Mouse (Mus musculus): ENCODE results near the gene Cyp2d26. TPM values are rescaled to one million over a fixed set of nuclear protein-coding genes. Genes with fewer than 3 reads are reported as not detected.
"Not testable (repeated sequence)": the region's sequence is repeated elsewhere in the genome, so short reads cannot be mapped to it uniquely, and the experiment has no call there.

Cyp2d26 gene
- polyA plus RNA-seq, 1 experiment: 780 TPM

GRCm38 (mm10) chr15:82795936-82796440 is 1.9 kb upstream of the Cyp2d26 start:
- DNase-seq: no peak
- Histone ChIP-seq H3K36me3 (ENCODE audit: control insufficient read depth, insufficient read depth, low read length) (no peaks in the 10 kb centered on the region), H3K4me1 (ENCODE audit: control insufficient read depth, insufficient read depth, low read length) (peaks cover 2% of the 10 kb centered on the region; the same call in 1 of the 2 replicates), H3K27me3 (replicated peaks; ENCODE audit: control insufficient read depth, insufficient read depth, low read length) (no peaks in the 10 kb centered on the region), H3K27ac (ENCODE audit: insufficient read depth, low read depth, low read length) (no peak overlapping the region), H3K4me3 (ENCODE audit: insufficient read depth, low read depth, low read length) (no peak overlapping the region)
- WGBS: 55% methylated on average over 3 of the region's 3 CpGs
- TF ChIP-seq CTCF (conservative IDR thresholded peaks at IDR 0.05; ENCODE audit: insufficient read depth, insufficient read length, low read depth, low read length) (no peak), POLR2A (IDR thresholded peaks at IDR 0.05; ENCODE audit: low read depth, low read length) (no peak)

- no peak for DNase-seq
- H3K27ac ChIP-seq (ENCODE audit: insufficient read depth, low read depth, low read length): peak overlapping the region; percentile 90
- no peaks in the 10 kb centered on the region for H3K36me3 ChIP-seq (ENCODE audit: control insufficient read depth, insufficient read depth, low read length)
- no peak for TF ChIP-seq POLR2A (IDR thresholded peaks at IDR 0.05; ENCODE audit: low read depth, low read length)
- H3K4me1 ChIP-seq (ENCODE audit: control insufficient read depth, insufficient read depth, low read length): peaks cover 2% of the 10 kb centered on the region; the same call in 1 of the 2 replicates
- H3K27me3 ChIP-seq (replicated peaks; ENCODE audit: control insufficient read depth, insufficient read depth, low read length): no peaks in the 10 kb centered on the region
- H3K4me3 ChIP-seq (ENCODE audit: insufficient read depth, low read depth, low read length): peak overlapping the region; percentile 48
- 61% methylated on average over 6 of the region's 6 CpGs for WGBS
Measured at GRCm38 (mm10) chr15:82793868-82794267, 226 bp downstream of the Cyp2d26 start.

GRCm38 (mm10) chr15:82793454-82793853 is 640 bp downstream of the Cyp2d26 start:
- H3K4me1 ChIP-seq (ENCODE audit: control insufficient read depth, insufficient read depth, low read length): peaks cover 2% of the 10 kb centered on the region; the same call in 1 of the 2 replicates
- no peaks in the 10 kb centered on the region for H3K36me3 ChIP-seq (ENCODE audit: control insufficient read depth, insufficient read depth, low read length)
- DNase-seq: no peak
- TF ChIP-seq CTCF (conservative IDR thresholded peaks at IDR 0.05; ENCODE audit: insufficient read depth, insufficient read length, low read depth, low read length) (no peak), POLR2A (IDR thresholded peaks at IDR 0.05; ENCODE audit: low read depth, low read length) (no peak)
- peak overlapping the region; percentile 90 for H3K27ac ChIP-seq (ENCODE audit: insufficient read depth, low read depth, low read length)
- H3K4me3 ChIP-seq (ENCODE audit: insufficient read depth, low read depth, low read length): peak overlapping the region; percentile 48
- H3K27me3 ChIP-seq (replicated peaks; ENCODE audit: control insufficient read depth, insufficient read depth, low read length): no peaks in the 10 kb centered on the region
- 57% methylated on average over 1 of the region's 1 CpGs for WGBS

GRCm38 (mm10) chr15:82792566-82792965 is 1.5 kb downstream of the Cyp2d26 start:
- Histone ChIP-seq H3K36me3 (ENCODE audit: control insufficient read depth, insufficient read depth, low read length) (no peaks in the 10 kb centered on the region), H3K4me3 (ENCODE audit: insufficient read depth, low read depth, low read length) (peak overlapping the region; percentile 51), H3K27ac (ENCODE audit: insufficient read depth, low read depth, low read length) (peak overlapping the region; percentile 87), H3K4me1 (ENCODE audit: control insufficient read depth, insufficient read depth, low read length) (peaks cover 2% of the 10 kb centered on the region; the same call in 1 of the 2 replicates), H3K27me3 (replicated peaks; ENCODE audit: control insufficient read depth, insufficient read depth, low read length) (no peaks in the 10 kb centered on the region)
- DNase-seq: no peak
- no peak for TF ChIP-seq POLR2A (IDR thresholded peaks at IDR 0.05; ENCODE audit: low read depth, low read length)
- no peak for TF ChIP-seq CTCF (conservative IDR thresholded peaks at IDR 0.05; ENCODE audit: insufficient read depth, insufficient read length, low read depth, low read length)
- 57% methylated on average over 11 of the region's 11 CpGs for WGBS

- 89% methylated on average over 1 of the region's 1 CpGs for WGBS
- H3K36me3 ChIP-seq (ENCODE audit: control insufficient read depth, insufficient read depth, low read length): no peaks in the 10 kb centered on the region
- TF ChIP-seq CTCF (conservative IDR thresholded peaks at IDR 0.05; ENCODE audit: insufficient read depth, insufficient read length, low read depth, low read length) (no peak), POLR2A (IDR thresholded peaks at IDR 0.05; ENCODE audit: low read depth, low read length) (no peak)
- no peaks in the 10 kb centered on the region for H3K27me3 ChIP-seq (replicated peaks; ENCODE audit: control insufficient read depth, insufficient read depth, low read length)
- no peak overlapping the region for H3K4me3 ChIP-seq (ENCODE audit: insufficient read depth, low read depth, low read length)
- no peak for DNase-seq
- no peaks in the 10 kb centered on the region for H3K4me1 ChIP-seq (ENCODE audit: control insufficient read depth, insufficient read depth, low read length)
- no peak overlapping the region for H3K27ac ChIP-seq (ENCODE audit: insufficient read depth, low read depth, low read length)
Measured at GRCm38 (mm10) chr15:82784581-82784980, 9.5 kb downstream of the Cyp2d26 start.

- TF ChIP-seq CTCF (conservative IDR thresholded peaks at IDR 0.05; ENCODE audit: insufficient read depth, insufficient read length, low read depth, low read length): no peak
- TF ChIP-seq POLR2A (IDR thresholded peaks at IDR 0.05; ENCODE audit: low read depth, low read length): no peak
- H3K4me3 ChIP-seq (ENCODE audit: insufficient read depth, low read depth, low read length): no peak overlapping the region
- H3K4me1 ChIP-seq (ENCODE audit: control insufficient read depth, insufficient read depth, low read length): no peaks in the 10 kb centered on the region
- no peaks in the 10 kb centered on the region for H3K27me3 ChIP-seq (replicated peaks; ENCODE audit: control insufficient read depth, insufficient read depth, low read length)
- 46% methylated on average over 1 of the region's 1 CpGs for WGBS
- DNase-seq: no peak
- H3K36me3 ChIP-seq (ENCODE audit: control insufficient read depth, insufficient read depth, low read length): no peaks in the 10 kb centered on the region
- no peak overlapping the region for H3K27ac ChIP-seq (ENCODE audit: insufficient read depth, low read depth, low read length)
Measured at GRCm38 (mm10) chr15:82783800-82784199, 10.3 kb downstream of the Cyp2d26 start.

GRCm38 (mm10) chr15:82777856-82778255 is 16.2 kb downstream of the Cyp2d26 start:
- H3K4me1 ChIP-seq (ENCODE audit: control insufficient read depth, insufficient read depth, low read length); DNase-seq: not testable (repeated sequence)
- WGBS: 90% methylated on average over 5 of the region's 5 CpGs

GRCm38 (mm10) chr15:82765943-82766342 is 28.2 kb downstream of the Cyp2d26 start:
- DNase-seq: no peak
- H3K36me3 ChIP-seq (ENCODE audit: control insufficient read depth, insufficient read depth, low read length): no peaks in the 10 kb centered on the region
- H3K4me3 ChIP-seq (ENCODE audit: insufficient read depth, low read depth, low read length): no peak overlapping the region
- H3K27me3 ChIP-seq (replicated peaks; ENCODE audit: control insufficient read depth, insufficient read depth, low read length): no peaks in the 10 kb centered on the region
- TF ChIP-seq POLR2A (IDR thresholded peaks at IDR 0.05; ENCODE audit: low read depth, low read length): no peak
- no peak for TF ChIP-seq CTCF (conservative IDR thresholded peaks at IDR 0.05; ENCODE audit: insufficient read depth, insufficient read length, low read depth, low read length)
- WGBS: 83% methylated on average over 2 of the region's 2 CpGs
- H3K27ac ChIP-seq (ENCODE audit: insufficient read depth, low read depth, low read length): no peak overlapping the region
- no peaks in the 10 kb centered on the region for H3K4me1 ChIP-seq (ENCODE audit: control insufficient read depth, insufficient read depth, low read length)

More at GRCm38 (mm10) chr15:82777856-82778255, 16.2 kb downstream of the Cyp2d26 start:
- not testable (repeated sequence) for H3K27me3 ChIP-seq (replicated peaks; ENCODE audit: control insufficient read depth, insufficient read depth, low read length); H3K36me3 ChIP-seq (ENCODE audit: control insufficient read depth, insufficient read depth, low read length); H3K4me3 ChIP-seq (ENCODE audit: insufficient read depth, low read depth, low read length); H3K27ac ChIP-seq (ENCODE audit: insufficient read depth, low read depth, low read length)

All from kidney, adult 2 months (tissue).